ENCODE assay signal across 8 mouse cellular contexts in genomic region chr5:144256888-144257287, GRCm38 (mm10). TPM values are rescaled to one million over a fixed set of nuclear protein-coding genes. Genes with fewer than 3 reads are reported as not detected.
DNase-seq lines count a peak whose midpoint lies in the region; ATAC-seq and TF ChIP-seq lines count a peak whose summit lies in the region.

No protein-coding gene starts in this region.

- intact Hi-C loops in gastrocnemius, adult 2 months (cut with DNase I): loop anchor here (5.0 kb wide), 2 partner anchors 50 to 100 kb away; partner anchors contain the start of gene Baiap2l1

- H3K4me2 ChIP-seq in liver, embryonic 13.5 days: peak overlapping the region; percentile 98

- no peaks in the 10 kb centered on the region for H3K9me3 ChIP-seq in liver, embryonic 13.5 days (replicated peaks)

- no peak for DNase-seq in gastrocnemius, adult 2 months
- no peak for DNase-seq in gastrocnemius, postnatal 10 days
- DNase-seq in thymus, adult 2 months: no peak
- no peak for DNase-seq in thymus, postnatal 0 days (ENCODE audit: low spot score)
- DNase-seq in liver, embryonic 13.5 days: no peak
- no peak for DNase-seq in urinary bladder, postnatal 14 days (ENCODE audit: low spot score)
- no peak for DNase-seq in cerebellum, postnatal 14 days
- no peak for DNase-seq in left cerebral cortex, adult 11 months (ENCODE audit: low spot score)

- 76% methylated on average over 1 of the region's 1 CpGs for WGBS in thymus, adult 2 months
- 60% methylated on average over 1 of the region's 1 CpGs for WGBS in liver, embryonic 13.5 days (ENCODE audit: insufficient replicate concordance)

- no peak for ATAC-seq in liver, embryonic 13.5 days (ENCODE audit: low read depth)

- peak overlapping the region; percentile 93 for H3K27ac ChIP-seq in gastrocnemius, adult 2 months
- peak overlapping the region; percentile 17; the same call in 1 of the 2 replicates for H3K27ac ChIP-seq in thymus, adult 2 months (ENCODE audit: control insufficient read depth, insufficient read depth, low read length)
- no peak overlapping the region for H3K27ac ChIP-seq in liver, embryonic 13.5 days

- H3K4me3 ChIP-seq in gastrocnemius, adult 2 months: peak overlapping the region; percentile 87
- no peak overlapping the region for H3K4me3 ChIP-seq in thymus, adult 2 months (ENCODE audit: control insufficient read depth, insufficient read depth, low read length)
- peak overlapping the region; percentile 87 for H3K4me3 ChIP-seq in liver, embryonic 13.5 days (replicated peaks)

- H3K4me1 ChIP-seq in thymus, adult 2 months (replicated peaks; ENCODE audit: control insufficient read depth, insufficient read depth, low read length): peaks cover 36% of the 10 kb centered on the region
- H3K4me1 ChIP-seq in liver, embryonic 13.5 days (replicated peaks): peaks cover 49% of the 10 kb centered on the region

- no peak for TF ChIP-seq CTCF in gastrocnemius, adult 2 months (IDR thresholded peaks at IDR 0.05)
- TF ChIP-seq CTCF in thymus, adult 2 months (IDR thresholded peaks at IDR 0.05; ENCODE audit: borderline replicate concordance, control insufficient read depth, extremely low read depth, insufficient read depth, low read length, poor library complexity): no peak

- no peak for TF ChIP-seq POLR2A in thymus, adult 2 months (IDR thresholded peaks at IDR 0.05; ENCODE audit: control insufficient read depth, extremely low read depth, insufficient read depth, low read length, poor library complexity)

- H3K27me3 ChIP-seq in thymus, adult 2 months (ENCODE audit: control insufficient read depth, insufficient read depth, low read length): no peaks in the 10 kb centered on the region
- no peaks in the 10 kb centered on the region for H3K27me3 ChIP-seq in liver, embryonic 13.5 days

- H3K36me3 ChIP-seq in thymus, adult 2 months (ENCODE audit: control insufficient read depth, insufficient read depth, low read length): no peaks in the 10 kb centered on the region
- no peaks in the 10 kb centered on the region for H3K36me3 ChIP-seq in liver, embryonic 13.5 days

- peak overlapping the region; percentile 94 for H3K9ac ChIP-seq in liver, embryonic 13.5 days

RNA-seq across cellular contexts. Expression of gene Bri3, which starts 12.7 kb away (rescaled TPM):
- 10 to 100 TPM; 36.4 to 45.7 TPM for total RNA-seq in gastrocnemius, adult 2 months (2021)
- total RNA-seq in gastrocnemius, postnatal 10 days (2021): 10 to 100 TPM; 44.2 to 48.4 TPM
- polyA plus RNA-seq in thymus, adult 2 months (2012; rRNA removed): 70.8 and 76.9 TPM in 2 replicates
- polyA plus RNA-seq in thymus, postnatal 0 days (2015; fragmentation: Nextera tagmentation; extraction: Ambion mirVana): 83.1 and 87.9 TPM in 2 replicates
- polyA plus RNA-seq in liver, embryonic 13.5 days (2015; fragmentation: Nextera tagmentation; extraction: Ambion mirVana): 25.1 and 25.4 TPM in 2 replicates

RNA-seq across cellular contexts. Expression of gene Tecpr1, which starts 33.5 kb away (rescaled TPM):
- total RNA-seq in gastrocnemius, adult 2 months (2021): 10 to 100 TPM; 15.4 to 19.1 TPM
- total RNA-seq in gastrocnemius, postnatal 10 days (2021): 10 to 100 TPM; 17.8 to 21.3 TPM
- polyA plus RNA-seq in thymus, adult 2 months (2012; rRNA removed): 220 and 240 TPM in 2 replicates
- 37.6 and 51.3 TPM in 2 replicates for polyA plus RNA-seq in thymus, postnatal 0 days (2015; fragmentation: Nextera tagmentation; extraction: Ambion mirVana)
- 2.8 and 3.2 TPM in 2 replicates for polyA plus RNA-seq in liver, embryonic 13.5 days (2015; fragmentation: Nextera tagmentation; extraction: Ambion mirVana)
